Mouse (Mus musculus): ENCODE results near the gene Gp9.

Gp9 gene

DNA sequence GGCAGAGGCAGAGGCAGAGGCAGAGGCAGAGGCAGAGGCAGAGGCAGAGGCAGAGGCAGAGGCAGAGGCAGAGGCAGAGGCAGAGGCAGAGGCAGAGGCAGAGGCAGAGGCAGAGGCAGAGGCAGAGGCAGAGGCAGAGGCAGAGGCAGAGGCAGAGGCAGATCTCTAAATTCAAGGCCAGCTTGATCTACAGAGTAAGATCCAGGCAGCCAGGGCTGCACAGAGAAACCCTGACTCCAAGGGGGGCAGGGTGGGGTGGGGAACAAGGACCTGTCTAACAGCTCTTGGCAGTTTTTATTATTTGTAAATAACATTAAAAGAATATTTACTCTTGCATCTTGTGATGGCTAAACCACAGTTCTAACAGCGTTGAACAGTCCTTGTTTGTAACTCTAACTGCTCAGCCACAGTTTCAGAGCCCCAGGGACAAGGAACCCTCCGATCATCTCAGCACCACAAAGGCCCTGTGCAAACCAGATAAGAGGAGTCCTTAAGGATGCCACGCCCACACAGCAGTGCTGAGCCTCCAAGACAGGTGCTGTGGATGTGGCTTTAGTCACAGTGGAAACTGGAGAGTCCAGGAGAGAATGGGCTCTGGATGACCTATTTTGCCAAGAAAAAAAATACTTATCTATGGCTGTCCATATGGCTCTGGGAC lies 2.2 kb upstream of the Gp9 start:
- ChIA-PET CTCF (interaction anchor here in 1 of 4 experiments (0.7 kb wide), 1 partner anchor 70 kb away, joined by 5 read pairs; no protein-coding TSS in a partner anchor), POLR2A (interaction anchor here in 1 of 4 experiments (0.6 to 1.3 kb wide), 2 partner anchors 12 to 33 kb away, joined by 3 read pairs; no protein-coding TSS in a partner anchor)

DNA sequence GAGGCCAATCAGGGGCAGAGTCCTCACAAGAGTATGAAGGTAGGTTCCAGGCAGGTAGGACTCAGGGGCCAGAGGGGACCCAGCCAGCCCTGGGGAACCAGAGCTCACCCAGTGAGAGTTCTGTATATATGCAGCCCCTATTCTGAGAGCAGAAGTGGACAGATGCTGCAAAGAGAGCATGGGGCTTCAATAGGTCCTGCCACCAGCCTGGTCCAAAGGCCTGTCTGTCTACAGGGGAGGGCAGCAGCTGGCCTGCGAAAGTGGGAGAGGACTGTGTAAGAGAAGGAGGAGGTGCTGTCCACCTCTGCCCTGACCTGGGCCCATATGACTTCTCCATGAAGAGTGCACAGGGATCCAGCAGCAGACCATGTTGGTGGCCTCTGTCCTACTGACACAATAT lies 1.2 kb upstream of the Gp9 start:
- POLR2A ChIA-PET, result interaction anchor here in 1 of 4 experiments (1.3 kb wide), 1 partner anchor 11 kb away, joined by 3 read pairs; no protein-coding TSS in a partner anchor
- CTCF ChIA-PET, result no interaction called here

DNA sequence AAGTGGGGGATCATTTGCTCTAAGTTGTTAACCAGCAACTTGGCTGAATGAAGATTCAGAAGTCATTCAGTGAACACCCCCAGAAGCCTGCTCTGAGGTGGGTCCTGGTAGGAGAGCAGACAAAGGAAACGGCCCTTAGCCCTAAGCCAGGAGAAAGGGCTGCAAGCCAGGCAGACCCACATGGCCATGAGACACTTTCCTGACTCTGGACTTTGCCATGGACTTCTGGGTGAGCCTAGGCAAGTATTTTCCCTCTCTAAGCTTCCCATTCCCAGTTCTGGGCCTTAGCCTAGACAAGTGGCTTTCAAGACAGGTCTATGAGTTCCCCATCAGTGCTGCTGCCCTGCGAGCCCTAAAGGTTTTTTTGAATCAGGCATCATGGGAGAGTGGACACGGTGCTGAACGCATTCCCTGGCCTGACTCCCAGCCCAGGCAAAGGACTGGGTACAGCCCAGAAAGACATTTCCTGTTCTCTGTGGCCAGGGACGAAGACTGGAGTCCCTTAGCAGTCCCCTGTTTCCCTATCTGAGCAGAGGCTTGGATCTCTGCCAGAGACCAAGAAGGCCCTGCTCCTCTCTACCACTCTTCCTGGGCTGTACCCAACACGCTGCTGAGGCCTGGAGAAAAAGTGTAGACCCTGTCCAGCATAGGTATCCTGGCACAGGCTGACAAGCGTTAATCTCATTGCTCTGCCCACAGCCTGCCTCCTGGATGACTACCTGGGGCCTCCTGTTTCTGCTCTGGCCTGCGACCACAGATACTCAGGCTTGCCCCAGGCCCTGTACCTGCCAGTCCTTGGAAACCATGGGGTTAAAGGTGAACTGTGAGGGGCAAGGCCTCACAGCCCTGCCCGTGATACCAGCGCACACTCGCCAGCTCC lies 662 bp downstream of the Gp9 start:
- CTCF ChIA-PET, result no interaction called here
- POLR2A ChIA-PET, result interaction anchor here in 1 of 4 experiments (1.3 kb wide), 2 partner anchors 10 to 14 kb away, joined by 3 to 4 read pairs; no protein-coding TSS in a partner anchor

DNA sequence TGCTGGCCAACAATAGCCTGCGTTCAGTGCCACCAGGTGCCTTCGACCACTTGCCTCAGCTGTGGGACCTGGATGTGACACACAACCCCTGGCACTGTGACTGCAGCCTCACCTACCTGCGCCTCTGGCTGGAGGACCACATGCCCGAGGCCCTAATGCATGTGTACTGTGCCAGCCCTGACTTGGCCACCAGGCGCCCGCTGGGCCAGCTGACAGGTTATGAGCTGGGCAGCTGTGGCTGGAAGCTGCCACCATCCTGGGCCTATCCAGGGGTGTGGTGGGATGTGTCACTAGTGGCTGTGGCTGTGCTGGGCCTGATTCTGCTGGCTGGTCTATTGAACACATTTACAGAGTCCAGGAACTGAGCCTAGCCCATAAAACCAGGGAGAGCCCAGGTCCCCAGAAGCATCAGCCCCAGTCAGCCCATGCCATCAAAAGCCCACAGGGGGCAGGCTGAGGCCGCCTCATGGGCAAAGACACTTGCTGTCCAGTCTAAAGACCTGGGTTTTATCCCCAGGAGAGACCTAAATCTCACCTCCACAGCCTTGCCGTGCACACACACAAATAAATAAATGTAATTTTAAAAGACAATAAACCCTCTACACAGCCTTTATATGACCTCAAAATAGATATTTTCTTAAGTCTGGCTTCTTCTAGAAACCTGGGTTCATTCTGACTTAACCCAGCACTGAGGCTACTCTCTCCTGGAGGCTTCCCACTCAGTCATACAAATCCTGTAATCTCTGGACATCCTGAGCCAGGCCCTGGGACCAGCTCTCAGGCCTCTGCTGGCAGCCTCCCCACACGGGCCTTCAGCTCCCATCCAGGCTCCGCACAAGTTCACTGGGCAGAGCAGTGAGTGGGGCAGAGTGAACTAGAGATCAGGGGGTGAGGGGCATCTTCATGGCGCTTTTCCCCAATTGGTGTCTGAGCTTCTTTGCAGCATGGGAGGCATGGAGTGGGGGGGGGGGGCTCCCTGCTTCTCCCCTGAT lies 1.6 kb downstream of the Gp9 start:
- CTCF ChIA-PET, result interaction anchor here in 1 of 4 experiments (0.7 kb wide), 1 partner anchor 122 kb away, joined by 3 read pairs; no protein-coding TSS in a partner anchor
- POLR2A ChIA-PET, result interaction anchor here in 2 of 4 experiments (0.6 to 1.3 kb wide), 6 partner anchors 9 to 32 kb away, joined by 3 to 5 read pairs (median 4); no protein-coding TSS in a partner anchor

DNA sequence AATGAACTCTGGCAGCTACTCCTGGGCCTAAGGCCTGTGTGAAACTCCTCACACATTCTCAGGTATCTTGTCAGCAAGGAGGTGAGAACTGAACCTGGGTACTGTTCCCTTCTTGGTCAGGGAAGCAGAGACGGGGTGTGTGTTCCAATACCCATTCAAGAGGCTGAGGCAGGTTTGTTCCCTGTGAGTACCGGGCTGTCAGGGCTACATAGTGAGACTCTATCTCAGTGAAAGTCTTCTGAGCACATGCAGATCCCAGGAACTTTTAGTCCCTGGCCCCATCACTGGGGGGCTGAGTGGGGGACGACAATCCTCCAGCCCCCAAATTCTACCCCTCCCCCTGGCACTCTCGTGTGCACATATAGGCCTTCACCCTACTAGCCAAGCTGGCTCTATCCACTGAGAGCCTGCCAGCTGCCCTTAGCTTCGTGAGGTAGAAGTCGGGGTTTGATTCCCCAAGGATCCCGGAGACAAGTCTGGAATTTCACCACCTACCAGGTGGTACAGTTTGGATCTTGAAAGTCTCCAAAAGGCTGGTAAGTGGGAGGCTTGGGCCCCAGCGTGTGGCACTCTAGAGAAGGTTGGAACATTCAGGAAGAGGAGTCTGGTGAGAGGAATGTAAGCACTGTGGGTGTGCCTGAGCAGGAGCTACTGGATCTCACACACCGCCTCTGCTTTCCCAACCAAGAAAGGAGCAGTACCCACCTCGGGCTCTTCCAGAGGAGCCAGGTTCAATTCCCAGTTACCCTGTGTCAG lies 2.9 kb downstream of the Gp9 start:
- ChIA-PET POLR2A (interaction anchor here in 1 of 4 experiments (0.7 to 1.3 kb wide), 2 partner anchors 9 to 15 kb away, joined by 3 to 5 read pairs; no protein-coding TSS in a partner anchor), CTCF (interaction anchor here in 2 of 4 experiments (0.6 to 0.7 kb wide), 3 partner anchors 32 to 332 kb away, joined by 3 to 4 read pairs (median 3); no protein-coding TSS in a partner anchor)

DNA sequence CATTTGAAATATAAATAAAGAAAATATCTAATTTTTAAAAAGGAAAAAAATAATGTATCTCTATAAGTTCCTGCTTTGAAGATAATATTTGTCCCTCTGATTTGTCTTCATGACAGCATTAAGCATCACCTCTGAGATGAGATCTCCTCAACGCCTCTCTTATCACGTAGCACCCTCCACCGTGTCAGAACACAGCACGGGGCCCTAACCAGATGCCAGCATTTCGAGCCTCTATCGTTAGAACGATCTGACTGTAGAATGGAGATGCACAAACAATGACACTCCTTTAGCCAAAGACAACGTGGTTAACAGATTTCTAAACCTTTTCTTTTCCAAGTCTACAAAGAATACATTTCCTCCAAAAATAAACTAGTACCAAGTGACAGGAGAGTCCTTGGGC lies 6.2 kb downstream of the Gp9 start:
- CTCF ChIA-PET, result interaction anchor here in 1 of 4 experiments (0.7 kb wide), 1 partner anchor 20 kb away, joined by 3 read pairs; no protein-coding TSS in a partner anchor
- POLR2A ChIA-PET, result no interaction called here

DNA sequence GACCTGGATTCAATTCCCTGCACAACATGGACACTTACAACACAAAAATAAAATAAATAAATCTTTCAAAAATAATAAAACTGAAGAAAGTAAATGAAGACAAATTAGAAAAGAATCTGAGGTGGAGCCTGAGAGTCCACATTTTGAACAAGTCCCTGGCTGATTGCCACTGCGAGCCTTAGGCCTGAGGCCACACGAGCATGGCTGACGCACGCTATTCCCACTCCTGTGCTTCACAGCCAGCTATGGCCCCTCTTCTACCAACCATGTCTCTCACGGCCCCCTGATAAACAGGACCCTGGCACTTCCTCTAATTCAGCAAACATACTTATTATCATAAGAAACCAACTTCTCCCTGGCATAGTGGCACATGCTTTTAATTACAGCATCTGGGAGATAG lies 8.7 kb downstream of the Gp9 start:
- POLR2A ChIA-PET, result interaction anchor here in 2 of 4 experiments (0.6 to 2.1 kb wide), 7 partner anchors 9 to 52 kb away, joined by 3 to 9 read pairs (median 6); partner anchors contain the start of genes Rab43 (in 2 of the 2) and Isy1 (in 1 of the 2)
- CTCF ChIA-PET, result interaction anchor here in 1 of 4 experiments (1.3 kb wide), 1 partner anchor 9 kb away, joined by 5 read pairs; no protein-coding TSS in a partner anchor

DNA sequence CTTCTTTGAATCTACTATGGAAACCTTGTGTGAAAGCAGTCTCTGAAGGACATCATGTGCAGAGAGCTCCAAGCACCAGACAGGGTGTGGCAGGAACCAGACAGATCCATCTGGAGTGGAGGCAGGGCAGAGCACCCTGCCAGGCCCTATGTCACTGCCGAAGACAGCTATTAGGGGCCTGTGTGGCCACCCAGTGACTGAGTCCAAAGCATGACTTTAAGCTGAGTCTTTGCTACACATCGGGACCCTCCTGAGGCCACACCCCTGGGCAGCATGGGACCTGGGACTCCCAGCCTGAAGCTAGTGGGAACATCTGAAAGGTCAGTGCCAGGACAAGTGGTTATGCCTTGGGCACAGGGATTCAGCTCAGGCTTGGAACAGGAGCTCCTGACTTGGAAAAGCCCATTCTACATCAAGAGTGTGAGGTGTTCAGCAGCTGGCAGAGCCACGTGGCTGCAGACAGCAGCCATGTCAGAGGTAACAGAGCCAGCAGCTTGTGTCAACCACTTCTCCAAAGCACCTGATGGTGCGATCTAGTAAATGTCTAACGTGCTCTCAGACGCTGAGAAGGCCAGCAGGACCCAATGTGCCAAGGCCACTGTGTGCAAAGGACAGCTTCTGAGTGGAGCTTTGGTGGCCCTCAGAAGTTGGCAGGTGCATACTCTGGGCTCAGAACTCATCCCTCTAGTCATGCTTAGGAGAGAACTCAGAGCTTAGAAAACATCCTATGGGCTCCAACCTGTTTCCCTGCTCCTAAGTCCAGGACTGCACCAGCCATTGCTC lies 9.4 kb downstream of the Gp9 start:
- ChIA-PET CTCF (interaction anchor here in 1 of 4 experiments (1.1 to 1.3 kb wide), 2 partner anchors 8 to 321 kb away, joined by 3 to 5 read pairs; no protein-coding TSS in a partner anchor), POLR2A (interaction anchor here in 3 of 4 experiments (0.5 to 2.1 kb wide), 10 partner anchors 8 to 109 kb away, joined by 3 to 9 read pairs (median 4); partner anchors contain the start of genes Rab43 (in 2 of the 3) and Isy1 (in 1 of the 3))

DNA sequence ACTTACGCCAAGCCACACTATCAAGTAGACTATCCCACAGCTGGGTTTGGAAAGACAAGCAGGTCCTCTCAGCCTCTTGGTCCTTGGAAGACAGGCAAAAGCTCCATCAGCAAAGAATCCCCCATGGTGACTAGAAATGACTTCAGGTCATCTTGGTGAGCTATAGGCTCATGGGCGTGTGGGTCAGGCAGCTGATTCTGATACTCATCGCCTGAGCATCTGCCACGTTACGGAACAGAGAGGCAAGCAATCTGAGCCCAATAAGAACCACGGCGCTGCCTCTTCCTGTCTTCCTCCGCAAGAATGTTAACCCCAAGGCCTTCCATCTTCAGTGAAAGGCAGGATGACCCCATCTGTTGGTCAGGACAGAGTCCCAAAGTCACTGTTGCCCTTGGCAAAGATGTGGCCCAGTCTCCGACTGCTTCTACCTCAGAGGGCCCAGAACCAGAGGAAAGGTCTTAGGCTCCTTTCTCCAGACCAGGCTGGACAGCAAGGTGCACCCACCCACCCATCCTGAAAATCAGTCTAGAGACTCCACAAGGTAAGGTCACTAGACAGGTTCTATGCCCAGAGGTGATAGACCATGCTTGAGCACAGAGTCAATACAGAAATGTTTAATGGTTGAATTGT lies 10.5 kb downstream of the Gp9 start:
- CTCF ChIA-PET, result no interaction called here
- POLR2A ChIA-PET, result interaction anchor here in 2 of 4 experiments (0.6 to 2.1 kb wide), 5 partner anchors 10 to 108 kb away, joined by 3 to 9 read pairs (median 3); partner anchors contain the start of genes Rab43 (in 2 of the 2) and Gp9 (in 1 of the 2)

DNA sequence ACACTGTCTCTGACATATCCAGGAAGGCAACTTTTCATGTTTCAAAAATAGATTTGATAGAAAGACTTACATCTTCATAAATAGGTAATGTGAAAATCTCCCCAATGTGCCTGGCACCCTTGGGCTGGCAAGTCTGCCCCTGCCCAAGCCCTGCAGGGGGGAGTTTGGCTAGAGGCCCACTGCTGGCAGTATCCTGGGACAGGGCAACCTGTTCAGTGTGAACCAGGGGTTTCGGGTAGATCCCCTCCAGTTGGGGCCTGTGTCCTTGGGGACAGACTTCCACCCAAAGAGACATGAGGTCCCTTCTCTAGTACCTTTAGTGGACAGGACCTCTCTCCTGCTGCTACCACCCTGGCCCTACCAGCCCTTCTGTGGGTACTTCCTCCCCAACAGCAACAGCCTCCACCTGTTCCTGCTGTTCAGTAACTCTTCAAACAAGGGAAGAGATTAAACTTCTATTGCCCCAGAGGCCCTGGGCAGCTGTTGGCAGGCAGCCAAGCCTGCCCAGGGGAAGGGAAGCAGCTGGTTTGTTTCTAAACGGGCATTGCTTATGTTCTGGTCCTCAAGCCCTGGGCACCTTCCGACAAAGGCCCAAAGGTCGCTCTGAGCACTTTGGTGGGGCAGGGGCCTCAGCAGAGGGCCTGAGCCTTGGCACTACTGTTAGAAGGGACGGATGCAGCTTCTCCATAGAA lies 11.2 kb downstream of the Gp9 start:
- POLR2A ChIA-PET, result interaction anchor here in 1 of 4 experiments (1.0 to 1.3 kb wide), 2 partner anchors 10 to 11 kb away, joined by 3 to 4 read pairs; partner anchors contain the start of gene Gp9
- CTCF ChIA-PET, result no interaction called here

DNA sequence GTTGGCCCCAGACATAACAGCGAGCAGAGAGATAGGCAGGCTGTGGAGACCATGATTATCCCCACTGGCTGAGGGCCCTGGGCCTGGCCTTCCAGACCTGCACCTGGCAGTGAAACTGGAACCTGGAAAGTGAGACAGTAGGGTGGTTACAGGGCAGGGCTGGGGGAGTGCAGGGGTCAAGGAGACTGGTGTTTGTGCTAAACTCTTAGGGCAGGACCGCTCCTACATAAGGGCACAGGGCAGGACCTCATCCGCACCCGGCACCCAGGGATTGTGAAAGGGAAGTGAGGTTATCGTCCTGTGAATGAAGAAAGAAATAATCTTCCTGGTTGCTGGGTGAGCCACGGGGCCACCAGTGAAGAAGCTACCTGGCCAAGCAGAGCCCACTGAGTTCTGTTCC lies 11.9 kb downstream of the Gp9 start:
- ChIA-PET CTCF (interaction anchor here in 1 of 4 experiments (0.5 kb wide), 1 partner anchor 41 kb away, joined by 3 read pairs; no protein-coding TSS in a partner anchor), POLR2A (interaction anchor here in 1 of 4 experiments (1.0 to 1.5 kb wide), 5 partner anchors 9 to 61 kb away, joined by 3 to 5 read pairs (median 4); partner anchors contain the start of gene Cnbp)

DNA sequence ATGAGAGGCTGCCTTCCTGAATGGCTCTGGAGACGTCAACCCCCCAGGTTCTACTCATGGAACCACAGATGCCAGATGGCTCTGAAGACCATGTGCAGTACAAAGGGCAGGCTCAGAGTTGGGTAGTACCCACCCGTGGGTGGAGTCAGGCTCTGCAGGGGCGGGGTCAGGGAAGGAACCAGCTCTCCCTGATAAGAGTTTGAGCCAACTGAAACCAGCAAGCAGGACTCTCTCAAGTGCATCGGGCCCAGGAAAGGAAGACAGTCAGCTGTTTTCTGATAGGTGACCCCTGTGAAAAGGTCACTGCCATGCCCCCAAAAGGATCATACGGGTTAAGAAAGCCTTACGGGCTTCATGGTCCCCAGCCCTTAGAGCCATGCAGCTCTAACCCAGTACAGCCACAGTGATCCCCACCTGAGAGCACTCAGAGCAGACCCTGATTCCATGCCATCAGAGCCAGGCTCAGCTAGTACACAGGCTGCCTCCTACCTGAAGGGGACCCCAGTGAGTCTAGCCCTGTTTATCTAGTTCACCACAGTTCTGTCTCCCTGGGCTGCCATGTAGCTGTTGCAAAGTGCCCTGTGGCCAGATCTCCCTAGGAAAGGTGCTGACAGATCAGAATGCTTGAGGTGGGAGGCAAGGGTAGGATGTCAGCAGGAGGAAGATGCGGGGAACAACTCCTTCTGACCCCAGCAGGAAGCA lies 13.1 kb downstream of the Gp9 start:
- POLR2A ChIA-PET, result interaction anchor here in 2 of 4 experiments (1.0 to 1.5 kb wide), 7 partner anchors 8 to 119 kb away, joined by 3 to 5 read pairs (median 3); partner anchors contain the start of genes Aplf (in 1 of the 2), Cnbp (in 1 of the 2) and Rab43 (in 1 of the 2)
- CTCF ChIA-PET, result interaction anchor here in 2 of 4 experiments (0.8 to 1.1 kb wide), 2 partner anchors 27 kb away, joined by 3 read pairs; no protein-coding TSS in a partner anchor

DNA sequence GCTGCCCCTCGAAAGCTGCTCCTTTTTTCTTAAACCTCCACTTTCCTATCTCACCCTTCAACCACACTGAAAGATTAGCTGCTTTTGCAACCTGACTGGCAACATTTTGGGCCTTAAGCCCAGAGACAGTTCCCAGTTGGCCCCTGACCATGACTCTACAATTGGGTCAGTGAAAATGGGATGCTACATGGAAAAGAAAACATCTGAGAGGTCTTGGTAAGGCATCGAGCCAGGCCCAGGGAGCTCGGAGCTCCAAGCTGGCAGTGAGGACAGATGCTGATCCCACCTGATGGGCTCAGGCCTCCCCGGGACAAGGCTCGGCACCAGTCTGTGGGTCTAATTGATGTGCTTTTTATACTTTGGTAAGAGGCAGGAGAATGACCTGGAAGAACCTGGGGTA lies 14.0 kb downstream of the Gp9 start:
- ChIA-PET POLR2A (interaction anchor here in 3 of 4 experiments (0.6 to 2.0 kb wide), 4 partner anchors 13 to 119 kb away, joined by 3 to 4 read pairs (median 4); partner anchors contain the start of genes Aplf (in 1 of the 3), Gp9 (in 1 of the 3) and Rab43 (in 1 of the 3)), CTCF (no interaction called here)

DNA sequence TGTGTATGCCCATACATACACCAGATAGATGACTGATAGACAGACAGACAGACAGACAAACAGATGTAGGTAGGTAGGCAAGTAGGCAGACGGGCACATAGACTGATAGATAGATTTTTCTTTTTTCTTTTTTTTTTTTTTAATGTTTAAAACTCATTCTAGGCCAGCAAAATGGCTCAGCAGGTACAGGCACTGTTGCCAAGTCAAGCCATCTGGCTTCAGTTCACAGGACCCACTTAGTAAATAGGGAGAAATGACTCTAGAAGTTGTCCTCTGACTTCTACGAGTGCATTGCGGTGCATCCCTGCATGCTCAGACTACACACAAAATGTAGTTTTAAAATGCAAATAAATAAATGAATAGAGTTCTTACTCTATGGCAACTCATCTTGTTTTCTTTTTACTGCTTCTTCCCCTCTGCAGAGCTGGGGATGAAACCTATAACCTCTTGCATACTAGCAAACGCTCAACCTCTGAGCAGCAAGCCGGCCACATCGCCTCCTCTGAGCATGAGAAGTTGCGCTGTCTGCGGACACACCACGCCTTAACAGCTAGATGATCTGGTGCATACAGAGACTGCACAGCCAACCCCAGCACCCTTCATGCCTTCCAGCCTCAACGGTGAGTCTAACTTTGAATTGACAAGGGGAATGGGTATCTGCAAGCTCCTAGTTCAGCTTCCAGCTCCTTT lies 16.1 kb downstream of the Gp9 start:
- ChIA-PET POLR2A (interaction anchor here in 3 of 4 experiments (0.7 to 3.1 kb wide), 10 partner anchors 10 to 47 kb away, joined by 3 to 12 read pairs (median 4); partner anchors contain the start of genes Rab43 (in 2 of the 3), Gp9 (in 1 of the 3) and Isy1 (in 1 of the 3)), CTCF (no interaction called here)
